Mouse (Mus musculus) megakaryocyte, embryonic 14.5 days (primary cell): Measurements from ENCODE around the gene Klrd1. TPM values are rescaled to one million over a fixed set of nuclear protein-coding genes. Genes with fewer than 3 reads are reported as not detected.

Experiments used
- H3K27me3 ChIP-seq: replicated peaks from 2 replicates; pipeline ENCODE3; 2012; ENCODE audit warnings: inconsistent platforms
- H3K36me3 ChIP-seq: replicated peaks from 2 replicates; pipeline ENCODE3; 2012; ENCODE audit warnings: low read length, inconsistent platforms, mixed read lengths
- H3K4me1 ChIP-seq: 2 replicates; pipeline ENCODE4 v1.6.1; 2012; ENCODE audit warnings: inconsistent platforms
- H3K4me3 ChIP-seq: replicated peaks from 2 replicates; pipeline ENCODE3; 2012; ENCODE audit warnings: moderate library complexity, mild to moderate bottlenecking, inconsistent platforms
- H3K9me3 ChIP-seq: 2 replicates; pipeline ENCODE4 v1.6.1; 2012; ENCODE audit warnings: inconsistent platforms
- FLI1 ChIP-seq: IDR thresholded peaks from 2 replicates; pipeline ENCODE4 v1.6.1; 2012; ENCODE audit warnings: low read length, inconsistent platforms, mixed read lengths
- GATA1 ChIP-seq: IDR thresholded peaks from 3 replicates; pipeline ENCODE4 v1.6.1; 2012; ENCODE audit warnings: mixed read lengths, low read length, inconsistent platforms, borderline replicate concordance
- polyA plus RNA-seq: library from polyadenylated mRNA; stranded (reverse); fragments of >175 nt; gene quantifications from 2 replicates; pipeline ENCODE4 v1.2.3, GENCODE M21; 2012; ENCODE audit warnings: low replicate concordance; ENCODE audit not compliant: insufficient read depth

Gene Klrd1
- not detected in 2 replicates for polyA plus RNA-seq

DNA sequence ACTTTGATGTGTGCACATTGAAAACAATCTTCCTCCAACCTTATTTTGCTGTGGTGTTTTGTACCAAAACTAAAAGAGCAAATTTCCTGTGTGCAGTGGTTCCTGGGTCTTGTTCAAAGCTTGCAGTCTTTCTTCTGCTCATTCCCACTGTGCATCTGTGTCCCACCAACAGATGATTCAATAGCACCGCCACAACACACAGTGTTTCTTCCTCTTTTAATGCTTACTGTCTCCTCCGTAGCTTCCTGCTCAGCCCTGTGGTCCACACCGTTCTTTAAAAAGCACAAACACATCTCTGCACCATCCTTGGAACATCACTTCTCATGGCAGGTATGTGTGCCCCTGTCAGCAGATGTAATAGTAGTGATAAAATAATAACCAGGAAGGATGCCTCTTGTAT lies at the start of gene Klrd1:
TSS of gene Klrd1 (plus strand) at position 275 of the 400 bp plus-strand sequence.
- Histone ChIP-seq H3K4me3 (peak within 1 kb of the TSS; percentile 64), H3K4me1 (peaks cover 3% of the 10 kb centered on the region; the same call in 1 of the 2 replicates), H3K9me3 (no peaks in the 10 kb centered on the region), H3K36me3 (no peaks in the 10 kb centered on the region), H3K27me3 (no peaks in the 10 kb centered on the region)
- no peak for TF ChIP-seq GATA1
- TF ChIP-seq FLI1 = no peak

DNA sequence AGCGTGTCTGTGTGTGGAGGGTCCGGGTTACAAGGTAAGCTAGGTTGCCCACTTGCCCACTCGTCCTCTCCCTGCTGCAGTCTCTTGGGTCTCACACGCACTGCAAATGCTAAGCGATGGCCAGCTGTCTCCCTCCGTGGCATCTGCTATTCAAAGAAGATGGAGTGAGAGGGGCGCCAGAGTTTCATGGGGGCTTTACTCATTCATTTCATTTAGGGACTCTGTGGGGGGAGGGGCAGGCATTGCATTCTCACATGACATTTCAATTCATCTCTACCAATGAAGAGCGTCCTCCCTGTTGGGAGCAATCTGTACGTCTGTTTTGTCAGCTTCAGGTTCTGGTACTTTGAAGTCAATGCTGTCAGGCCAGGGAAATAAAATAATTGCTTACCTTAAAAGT lies 49.7 kb upstream of the Klrd1 start:
- Histone ChIP-seq H3K27me3 (no peaks in the 10 kb centered on the region), H3K9me3 (no peaks in the 10 kb centered on the region), H3K4me1 (peaks cover 54% of the 10 kb centered on the region), H3K36me3 (peaks cover 91% of the 10 kb centered on the region), H3K4me3 (no peak overlapping the region)
- TF ChIP-seq FLI1 (no peak), GATA1 (no peak)

GRCm38 (mm10) chr6:129542540-129542939 lies 49.0 kb upstream of the Klrd1 start:
- Histone ChIP-seq H3K36me3 (peaks cover 89% of the 10 kb centered on the region), H3K9me3 (no peaks in the 10 kb centered on the region), H3K4me3 (no peak overlapping the region), H3K4me1 (peaks cover 51% of the 10 kb centered on the region), H3K27me3 (no peaks in the 10 kb centered on the region)
- TF ChIP-seq FLI1 (no peak), GATA1 (no peak)

DNA sequence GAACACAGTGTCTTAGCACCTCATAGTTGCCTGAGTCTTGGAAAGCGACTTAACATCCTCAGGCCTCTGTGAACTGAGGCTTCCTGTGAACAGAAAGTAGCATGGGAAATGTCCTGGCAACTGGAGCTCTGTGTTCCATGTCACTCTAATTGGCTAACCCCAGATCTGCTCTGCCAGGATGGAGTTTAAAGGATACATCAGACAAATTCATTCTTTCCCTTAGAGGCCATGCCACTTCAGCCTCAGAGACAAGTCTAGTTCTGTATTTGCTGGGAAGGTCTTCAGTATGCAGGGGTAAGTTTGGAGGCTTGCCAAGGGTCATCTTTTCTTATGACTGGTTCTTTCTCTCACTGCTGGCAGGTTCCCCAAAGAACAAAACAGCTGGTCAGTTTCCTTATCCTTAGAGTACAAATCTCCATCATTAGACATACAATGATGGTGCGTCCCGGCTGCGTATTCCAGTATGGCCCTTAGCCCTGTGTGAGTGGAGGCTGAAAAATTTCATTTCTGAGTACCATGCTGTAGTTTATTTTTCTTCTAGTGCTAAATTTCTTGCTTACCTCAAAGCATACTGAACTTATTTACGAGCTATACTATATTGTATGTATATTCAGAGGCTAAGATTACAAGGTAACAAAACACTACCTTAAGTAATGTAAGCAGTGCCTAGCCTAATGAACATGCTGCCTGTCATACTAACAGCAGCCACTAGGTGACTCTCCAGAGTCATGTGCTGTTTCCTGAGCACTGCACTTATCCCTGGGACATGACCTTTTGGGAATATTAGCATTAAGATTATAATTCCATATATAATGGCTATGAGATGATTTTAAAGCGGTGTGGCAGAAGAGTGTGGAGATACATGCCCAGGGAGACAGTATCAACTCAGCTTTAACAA lies 47.6 kb upstream of the Klrd1 start:
- Histone ChIP-seq H3K36me3 (peaks cover 75% of the 10 kb centered on the region), H3K4me3 (no peak overlapping the region), H3K27me3 (no peaks in the 10 kb centered on the region), H3K4me1 (peaks cover 37% of the 10 kb centered on the region), H3K9me3 (no peaks in the 10 kb centered on the region)
- no peak for TF ChIP-seq FLI1
- no peak for TF ChIP-seq GATA1

- Histone ChIP-seq H3K4me1 (peaks cover 30% of the 10 kb centered on the region), H3K27me3 (peaks cover 2% of the 10 kb centered on the region), H3K9me3 (no peaks in the 10 kb centered on the region), H3K36me3 (peaks cover 42% of the 10 kb centered on the region), H3K4me3 (no peak overlapping the region)
- TF ChIP-seq FLI1 = no peak
- no peak for TF ChIP-seq GATA1
Measured at GRCm38 (mm10) chr6:129547277-129547676, 44.3 kb upstream of the Klrd1 start.

GRCm38 (mm10) chr6:129548009-129548408 lies 43.6 kb upstream of the Klrd1 start:
- Histone ChIP-seq H3K27me3 (peaks cover 2% of the 10 kb centered on the region), H3K4me3 (no peak overlapping the region), H3K36me3 (peaks cover 35% of the 10 kb centered on the region), H3K4me1 (peaks cover 26% of the 10 kb centered on the region), H3K9me3 (no peaks in the 10 kb centered on the region)
- TF ChIP-seq FLI1 = no peak
- TF ChIP-seq GATA1 = no peak

- no peaks in the 10 kb centered on the region for H3K36me3 ChIP-seq
Measured at GRCm38 (mm10) chr6:129557298-129558023, 34.1 kb upstream of the Klrd1 start.

DNA sequence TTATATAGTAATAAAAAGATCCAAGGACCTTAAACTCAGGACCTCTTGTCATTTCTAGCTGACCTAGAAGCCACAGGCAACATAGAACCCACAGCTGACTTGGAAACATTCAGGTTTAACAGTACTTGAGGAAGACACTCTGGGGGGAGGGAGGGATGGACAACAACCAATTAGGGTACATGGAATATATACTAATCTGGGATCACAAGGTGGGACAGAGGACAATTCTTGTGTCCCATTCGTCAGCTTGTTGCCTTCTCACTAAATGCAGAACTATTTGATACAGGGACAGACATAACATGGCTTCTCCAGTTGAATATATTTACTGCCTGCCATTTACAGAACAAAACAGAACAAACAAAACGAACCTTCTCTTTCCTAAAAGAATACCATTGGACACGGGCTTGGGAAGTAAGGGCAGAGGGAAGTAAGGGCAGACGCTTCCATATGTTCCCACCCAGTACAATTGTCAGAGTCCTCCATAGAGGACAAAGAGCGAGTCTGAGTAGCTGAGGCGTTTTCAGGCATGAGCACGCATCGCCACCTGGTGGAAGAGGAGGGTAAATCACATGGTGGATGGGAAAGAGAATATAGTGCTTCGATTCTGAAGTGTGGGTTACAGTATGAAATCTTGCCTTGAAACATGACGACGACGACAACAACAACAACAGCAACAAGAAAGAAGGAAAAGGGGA lies 32.5 kb upstream of the Klrd1 start:
- TF ChIP-seq GATA1 (no peak), FLI1 (no peak)
- Histone ChIP-seq H3K4me3 (peak overlapping the region; percentile 83), H3K27me3 (peaks cover 4% of the 10 kb centered on the region), H3K9me3 (no peaks in the 10 kb centered on the region), H3K36me3 (no peaks in the 10 kb centered on the region), H3K4me1 (peaks cover 24% of the 10 kb centered on the region)

More at GRCm38 (mm10) chr6:129557298-129558023, 34.1 kb upstream of the Klrd1 start:
- H3K9me3 ChIP-seq = no peaks in the 10 kb centered on the region
- no peak overlapping the region for H3K4me3 ChIP-seq
- peaks cover 24% of the 10 kb centered on the region for H3K4me1 ChIP-seq
- peaks cover 4% of the 10 kb centered on the region for H3K27me3 ChIP-seq
- TF ChIP-seq FLI1 = no peak

GRCm38 (mm10) chr6:129559641-129560027 lies 31.9 kb upstream of the Klrd1 start:
- H3K4me3 ChIP-seq = peak overlapping the region; percentile 83
- H3K36me3 ChIP-seq = no peaks in the 10 kb centered on the region
- H3K4me1 ChIP-seq = peaks cover 24% of the 10 kb centered on the region
- TF ChIP-seq GATA1 = no peak
- TF ChIP-seq FLI1 = no peak
- H3K27me3 ChIP-seq = peaks cover 4% of the 10 kb centered on the region
- no peaks in the 10 kb centered on the region for H3K9me3 ChIP-seq

DNA sequence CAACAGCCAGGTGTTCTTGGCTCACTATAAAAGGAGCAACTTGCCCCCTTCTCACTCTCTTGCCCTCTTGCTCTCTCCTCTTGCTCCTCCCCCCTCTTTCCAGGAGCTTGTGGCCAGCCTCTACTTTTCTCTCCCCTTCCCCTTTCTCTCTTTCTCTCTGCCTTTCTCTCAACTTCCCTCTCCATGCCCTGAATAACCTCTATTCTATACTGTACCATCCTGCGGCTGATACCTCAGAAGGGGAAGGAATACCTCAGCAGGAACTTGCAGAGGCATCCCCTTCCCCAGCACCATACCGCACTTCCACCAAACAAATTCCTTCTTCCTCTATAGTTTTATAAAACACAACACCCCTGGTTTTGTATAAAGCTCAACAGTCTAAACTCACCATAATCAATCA lies 26.3 kb upstream of the Klrd1 start:
- peaks cover 4% of the 10 kb centered on the region for H3K27me3 ChIP-seq
- no peaks in the 10 kb centered on the region for H3K36me3 ChIP-seq
- H3K4me1 ChIP-seq = no peaks in the 10 kb centered on the region; the same call in 1 of the 2 replicates
- TF ChIP-seq FLI1 (no peak), GATA1 (no peak)
- H3K4me3 ChIP-seq = no peak overlapping the region
- no peaks in the 10 kb centered on the region for H3K9me3 ChIP-seq
